Mouse (Mus musculus): ENCODE results near the gene Itga7. TPM values are rescaled to one million over a fixed set of nuclear protein-coding genes. Genes with fewer than 3 reads are reported as not detected.

The Itga7 gene
- 10 to 100 TPM; 14.2 to 14.9 TPM for total RNA-seq (2021)

DNA sequence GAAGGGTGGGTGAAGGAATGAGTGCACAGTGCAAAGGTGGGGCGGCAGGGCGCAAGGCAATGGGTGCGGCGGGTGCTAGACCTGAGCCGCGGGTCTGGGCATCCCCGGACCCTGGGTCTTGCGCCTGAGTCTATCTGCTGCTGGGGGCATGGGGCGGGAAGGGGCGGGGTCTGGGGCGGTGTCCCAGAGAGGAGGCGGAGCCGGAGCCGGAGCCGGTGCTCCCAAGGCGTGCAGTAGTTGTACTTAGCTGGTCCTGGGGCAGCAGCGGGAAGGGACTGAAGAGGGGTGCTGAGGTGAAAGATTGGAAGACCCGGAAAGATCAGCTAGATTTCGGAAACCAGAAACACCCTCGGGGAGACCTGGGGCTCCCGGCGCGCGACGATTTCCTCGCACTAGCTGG lies at the start of gene Itga7:
Itga7 (plus strand) TSS at position 245 of the 400 bp plus-strand sequence.
- intact Hi-C loops (cut with DNase I): no loop called here
- DNase-seq (ENCODE audit: extremely low spot score in 1 of 2, low spot score in 2 of 2): no peak

DNA sequence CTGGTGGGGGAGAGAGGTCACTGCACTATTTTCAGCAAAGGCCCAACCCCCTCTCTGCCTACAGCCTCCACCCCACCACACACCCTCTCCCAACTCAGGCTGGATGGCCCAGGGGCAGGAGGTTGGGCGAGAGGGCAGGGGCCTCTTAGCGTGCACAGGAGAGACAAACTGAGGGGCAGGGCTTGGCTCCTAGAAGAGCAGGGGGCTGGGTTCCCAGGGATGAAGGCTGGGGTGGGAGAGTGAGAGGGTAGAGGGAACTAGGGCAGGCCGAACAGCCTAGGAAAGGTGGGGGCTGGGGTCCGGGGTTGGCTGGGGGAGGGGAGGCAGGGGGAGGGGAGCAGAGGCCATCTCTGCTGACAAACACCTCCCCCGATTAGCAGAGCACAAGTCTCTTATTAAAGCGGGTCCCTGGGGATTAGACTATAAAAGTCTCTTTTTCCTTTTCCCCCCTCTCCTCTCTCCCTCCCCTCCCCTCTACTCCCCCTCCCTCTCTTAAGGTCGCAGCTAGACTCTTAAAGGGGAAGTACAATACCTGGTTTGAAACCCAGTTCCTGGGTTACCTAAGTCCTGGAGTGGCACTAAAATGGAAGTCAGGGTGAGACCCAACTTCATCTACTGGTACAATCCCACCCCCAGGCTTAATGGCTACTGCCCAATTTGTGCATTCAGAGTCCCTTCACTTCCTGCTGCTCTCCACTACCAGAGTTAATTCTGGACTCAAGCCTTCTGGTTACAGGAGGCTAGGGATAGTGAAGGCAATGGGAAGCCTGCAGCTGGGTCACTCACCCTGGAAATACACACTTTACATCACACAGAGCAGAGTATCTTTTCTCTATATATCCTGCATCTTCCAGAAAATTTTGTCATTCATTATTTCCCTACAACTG lies 44.4 kb upstream of the Itga7 start:
- intact Hi-C loops (cut with DNase I): no loop called here
- no peak for DNase-seq (ENCODE audit: extremely low spot score in 1 of 2, low spot score in 2 of 2)

DNA sequence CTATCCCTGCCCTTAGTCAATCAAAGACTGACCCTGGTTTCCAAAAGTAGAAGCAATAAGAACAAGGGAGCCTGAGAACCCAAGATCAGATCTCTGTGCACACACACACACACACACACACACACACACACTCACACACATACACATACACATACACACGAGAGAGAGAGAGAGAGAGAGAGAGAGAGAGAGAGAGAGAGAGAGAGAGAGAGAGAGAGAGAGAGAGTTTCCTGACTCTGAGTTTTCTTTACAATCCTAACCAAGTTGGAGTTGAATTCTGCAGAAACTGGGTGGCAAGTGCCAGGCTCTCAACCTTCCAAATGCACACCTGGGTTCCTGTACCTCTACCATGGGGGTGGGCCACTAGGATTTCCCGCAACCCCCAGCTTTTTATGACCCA lies 43.8 kb upstream of the Itga7 start:
- intact Hi-C loops (cut with DNase I): loop anchor here (5.0 to 10.0 kb wide), 2 partner anchors 43 to 145 kb away; partner anchors contain the start of genes Dgka and Pym1
- no peak for DNase-seq (ENCODE audit: extremely low spot score in 1 of 2, low spot score in 2 of 2)

DNA sequence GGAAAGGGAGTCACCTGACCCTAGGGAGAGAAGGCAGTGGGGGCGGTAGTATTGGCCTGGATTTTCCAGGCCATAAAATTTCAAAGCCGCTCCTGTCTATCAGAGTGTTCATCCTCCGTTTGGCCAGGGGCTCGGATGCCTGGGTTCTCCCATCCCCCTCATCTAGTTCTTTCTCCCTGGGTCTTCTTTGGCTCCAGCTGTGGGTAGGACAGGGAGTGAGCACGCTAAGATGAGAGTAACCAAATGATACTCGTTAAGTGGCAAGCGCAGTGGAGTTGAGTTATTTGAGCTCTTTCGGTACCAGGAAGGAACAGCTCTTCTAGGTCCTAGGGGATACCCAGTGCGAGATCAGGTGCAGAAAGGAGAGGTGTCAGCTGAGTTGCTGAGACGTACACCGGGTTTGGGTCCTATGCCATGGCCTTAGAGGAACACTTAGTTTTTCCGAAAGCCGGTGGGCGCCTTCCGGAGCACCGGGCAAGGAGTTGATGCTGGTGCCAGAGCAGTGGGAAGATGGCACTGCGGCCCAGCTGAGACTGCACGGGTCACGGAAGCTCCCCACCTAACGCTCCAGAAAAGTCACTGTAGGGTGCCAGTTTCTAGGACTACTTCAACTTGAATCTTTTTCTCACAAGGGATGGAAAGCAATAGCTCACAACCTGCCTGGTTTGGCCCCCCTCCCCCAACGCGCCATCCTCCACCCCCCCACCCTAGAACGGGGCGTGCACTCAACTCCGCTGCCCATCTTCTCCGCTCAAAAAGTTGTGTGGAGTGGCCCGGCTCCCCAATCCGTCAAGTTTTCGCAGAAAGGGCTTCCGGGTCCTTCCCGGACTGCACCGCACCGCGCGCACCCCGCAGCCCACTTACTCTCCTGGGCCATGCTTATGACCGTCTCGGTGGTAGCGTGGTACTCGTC lies 43.0 kb upstream of the Itga7 start:
- intact Hi-C loops (cut with DNase I): loop anchor here (5.0 to 10.0 kb wide), 2 partner anchors 43 to 146 kb away; partner anchors contain the start of genes Dgka and Pym1

DNA sequence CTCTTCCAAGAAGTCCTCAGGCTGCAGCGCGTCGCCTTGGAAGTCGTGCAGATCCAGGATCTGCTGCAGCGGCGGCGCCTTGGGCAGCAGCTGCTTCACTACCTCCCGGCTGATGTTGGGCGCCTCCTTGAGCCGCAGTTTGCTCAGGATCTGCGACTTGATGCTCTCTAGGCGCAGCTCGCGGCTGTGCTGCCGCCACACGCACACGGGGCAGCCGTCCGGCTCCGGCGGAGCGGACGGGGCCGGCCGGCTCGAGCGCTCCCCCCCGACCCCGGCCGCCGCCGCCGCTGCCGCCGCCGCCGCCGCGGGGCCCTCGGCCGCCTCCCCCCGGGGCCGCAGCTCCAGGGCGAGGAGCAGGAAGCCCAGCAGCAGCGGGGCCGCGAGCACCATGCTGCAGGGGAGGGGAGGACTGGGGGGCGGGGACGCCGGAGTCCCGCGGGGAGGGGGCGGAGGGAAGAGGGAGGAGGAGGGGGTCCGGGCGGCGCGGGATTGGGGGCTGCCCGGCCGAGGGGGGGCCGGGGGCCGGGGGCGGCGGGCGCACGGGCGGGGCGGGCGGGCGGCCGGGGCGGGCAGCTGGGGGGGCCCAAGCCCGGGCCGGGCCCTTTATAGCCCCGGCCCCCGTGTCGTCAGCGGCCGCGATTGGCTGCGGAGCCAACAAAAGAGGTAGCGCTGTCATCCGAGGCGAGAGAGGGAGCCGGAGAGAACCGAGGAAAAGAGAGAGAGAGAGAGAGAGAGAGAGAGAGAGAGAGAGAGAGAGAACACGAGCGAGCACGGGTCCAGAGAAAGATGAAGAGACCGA lies 42.1 kb upstream of the Itga7 start, which contains the start of gene Gdf11:
Gdf11 (minus strand) TSS at position 423 of the 799 bp plus-strand sequence.
- intact Hi-C loops (cut with DNase I): loop anchor here (5.0 to 10.0 kb wide), 2 partner anchors 44 to 147 kb away; partner anchors contain the start of genes Dgka and Pym1
- DNase-seq (ENCODE audit: extremely low spot score in 1 of 2, low spot score in 2 of 2): peak in 1 of 2 experiments; percentile 79

More for the DNA sequence above, 43.0 kb upstream of the Itga7 start:
- DNase-seq (ENCODE audit: extremely low spot score in 1 of 2, low spot score in 2 of 2): no peak

DNA sequence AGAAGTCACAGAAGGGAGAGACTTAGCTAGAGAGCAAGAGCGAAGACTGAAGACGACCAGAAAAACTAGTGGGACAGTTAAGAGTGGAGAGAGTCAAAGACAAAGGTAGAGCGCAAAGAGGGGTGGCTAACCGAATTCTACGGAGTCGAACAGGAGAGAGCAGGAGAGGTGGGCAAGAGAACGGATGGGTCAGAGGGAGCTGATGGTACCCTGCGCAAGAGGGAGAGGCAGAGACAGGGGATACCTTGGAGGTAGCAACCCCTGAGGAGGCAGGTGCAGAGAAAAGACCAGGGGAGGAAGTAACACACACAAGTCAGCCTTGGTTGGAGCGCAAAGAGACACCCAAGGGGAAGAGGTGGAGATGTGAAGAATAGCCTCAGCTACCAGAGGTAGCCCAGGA lies 41.4 kb upstream of the Itga7 start:
- intact Hi-C loops (cut with DNase I): loop anchor here (5.0 to 10.0 kb wide), 2 partner anchors 45 to 147 kb away; partner anchors contain the start of genes Dgka and Pym1
- DNase-seq (ENCODE audit: extremely low spot score in 1 of 2, low spot score in 2 of 2): no peak

DNA sequence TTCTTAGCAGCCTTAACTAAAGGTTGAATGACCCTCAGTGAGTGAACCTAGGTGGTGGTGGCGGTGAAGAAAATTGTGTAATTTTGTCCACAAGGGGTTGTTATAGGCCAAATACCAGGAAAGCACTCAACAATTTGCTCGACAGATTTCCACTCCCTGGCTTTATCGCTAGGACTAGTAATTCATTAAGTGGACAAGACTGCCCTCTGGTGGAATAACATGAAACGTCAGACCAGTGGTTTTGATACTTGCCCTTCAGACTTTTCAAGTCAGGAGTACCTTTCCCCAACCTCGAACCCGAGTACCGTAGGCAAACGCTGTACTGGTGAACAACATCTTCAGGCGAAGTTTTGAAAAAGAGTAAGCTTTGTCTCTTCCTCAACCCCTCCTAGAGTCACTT lies 38.2 kb upstream of the Itga7 start:
- intact Hi-C loops (cut with DNase I): loop anchor here (10.0 kb wide), 1 partner anchor 151 kb away; the partner anchor contains the start of genes Dgka and Pym1
- peak; percentile 69 to 84 for DNase-seq (ENCODE audit: extremely low spot score in 1 of 2, low spot score in 2 of 2)

DNA sequence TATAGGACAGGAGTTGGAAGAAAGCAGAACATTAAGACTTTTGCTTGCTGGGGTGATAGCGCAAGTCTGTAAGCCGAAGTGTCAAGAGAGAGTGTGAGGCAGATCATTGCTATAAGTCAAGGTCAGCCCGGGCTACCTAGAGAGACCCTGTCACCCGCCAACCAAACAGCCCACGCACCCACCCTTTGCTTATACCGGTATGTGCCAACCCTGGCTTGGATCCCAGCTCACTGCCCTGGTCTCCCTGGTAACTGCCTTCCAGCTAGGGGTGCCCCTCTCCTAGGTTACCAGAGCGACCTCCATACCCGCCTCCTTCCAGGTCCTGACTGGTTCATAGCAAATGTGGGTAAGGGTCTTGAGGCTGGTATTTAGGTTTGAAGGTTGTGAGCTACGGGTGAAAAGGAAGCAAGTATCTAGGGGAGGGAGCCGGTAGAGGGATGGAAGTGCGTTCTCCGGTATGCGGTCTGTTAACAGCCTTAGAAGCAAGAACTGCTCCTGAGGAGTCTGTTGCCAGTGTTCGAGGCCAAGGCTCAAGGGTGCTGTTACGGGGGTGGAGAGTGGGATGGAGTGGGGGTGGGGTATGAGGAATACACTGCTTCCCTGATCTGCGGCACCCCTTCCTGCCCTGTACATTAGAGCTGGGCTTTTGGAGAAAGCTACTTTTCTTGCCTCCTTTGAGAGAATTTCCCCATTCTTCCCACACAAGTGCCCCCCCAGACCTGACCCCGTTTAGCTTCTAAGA lies 37.5 kb upstream of the Itga7 start:
- intact Hi-C loops (cut with DNase I): loop anchor here (10.0 kb wide), 1 partner anchor 151 kb away; the partner anchor contains the start of genes Dgka and Pym1

DNA sequence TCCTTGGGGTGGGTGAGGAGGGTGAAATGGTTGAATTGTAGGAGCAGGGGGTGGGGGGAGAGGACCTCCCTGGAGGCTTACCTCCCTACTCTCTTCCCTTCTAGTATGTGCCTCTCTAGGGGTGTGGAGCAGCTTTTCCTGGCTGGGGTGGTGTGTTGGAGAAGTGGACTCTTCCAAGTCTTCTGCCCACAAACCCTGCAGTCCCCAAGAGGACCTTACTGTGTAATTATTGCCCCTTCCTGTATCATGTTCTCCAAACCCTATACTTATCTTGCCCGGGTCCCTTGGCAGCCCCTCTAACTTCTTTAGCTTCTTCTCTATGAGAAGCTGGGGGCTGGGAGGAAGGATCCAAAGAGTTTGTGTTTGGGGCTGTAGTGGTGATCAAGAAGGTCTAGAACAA lies 36.8 kb upstream of the Itga7 start:
- no peak for DNase-seq (ENCODE audit: extremely low spot score in 1 of 2, low spot score in 2 of 2)
- intact Hi-C loops (cut with DNase I): loop anchor here (10.0 kb wide), 1 partner anchor 152 kb away; the partner anchor contains the start of genes Dgka and Pym1

More for the DNA sequence above, 37.5 kb upstream of the Itga7 start:
- peak; percentile 71 to 77 for DNase-seq (ENCODE audit: extremely low spot score in 1 of 2, low spot score in 2 of 2)

DNA sequence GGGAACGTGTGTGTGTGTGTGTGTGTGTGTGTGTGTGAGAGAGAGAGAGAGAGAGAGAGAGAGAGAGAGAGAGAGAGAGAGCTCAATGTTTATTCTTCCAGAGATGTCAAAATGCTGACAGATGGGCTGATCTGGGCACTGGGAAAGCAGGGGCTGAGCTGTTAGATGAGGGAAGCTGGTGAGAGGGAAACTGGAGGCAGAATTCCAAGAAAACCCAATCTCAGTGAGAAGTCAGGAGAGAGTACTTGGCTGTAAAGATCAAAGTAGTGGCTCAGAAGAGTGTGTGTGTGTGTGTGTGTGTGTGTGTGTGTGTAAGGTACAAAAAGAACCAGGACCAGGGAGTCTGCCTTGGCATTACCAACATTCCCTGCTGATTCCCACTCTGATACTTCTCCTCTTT lies 36.1 kb upstream of the Itga7 start:
- intact Hi-C loops (cut with DNase I): loop anchor here (10.0 kb wide), 1 partner anchor 153 kb away; the partner anchor contains the start of genes Dgka and Pym1
- no peak for DNase-seq (ENCODE audit: extremely low spot score in 1 of 2, low spot score in 2 of 2)

DNA sequence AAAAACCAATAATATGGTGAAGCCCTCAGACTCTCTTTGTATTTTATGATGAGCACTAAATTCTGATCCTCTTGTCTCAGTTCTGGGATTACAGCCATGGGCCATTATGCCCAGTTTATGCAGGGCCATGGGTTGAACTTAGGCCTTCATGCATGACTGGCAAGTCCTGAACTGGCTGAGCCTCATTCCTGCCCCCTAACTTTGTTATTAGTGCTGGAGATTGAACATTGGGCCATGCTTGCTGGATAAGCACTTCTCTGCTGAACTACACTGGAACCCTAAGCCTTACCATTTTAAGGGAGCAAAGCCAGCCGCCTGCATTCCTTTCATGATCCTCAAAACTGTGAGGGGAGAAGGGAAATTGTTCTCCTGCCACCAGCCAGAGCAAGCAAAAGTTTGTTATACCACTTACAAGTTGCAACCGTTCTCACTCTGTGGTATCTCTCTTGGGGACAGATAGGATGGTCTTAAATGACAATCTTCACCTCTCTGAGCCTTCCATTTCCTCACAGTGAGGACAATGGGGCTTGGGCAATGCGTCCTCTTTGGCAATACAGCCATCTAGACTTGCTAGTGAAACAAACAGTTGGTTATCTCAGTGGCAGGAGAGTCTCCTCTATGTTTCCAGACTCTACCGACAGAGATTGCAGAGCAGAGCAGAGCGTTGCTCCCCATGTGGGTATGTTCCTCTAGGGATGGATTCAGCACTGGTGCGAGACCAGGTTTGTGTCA lies 33.7 kb upstream of the Itga7 start:
- intact Hi-C loops (cut with DNase I): loop anchor here (10.0 kb wide), 1 partner anchor 155 kb away; the partner anchor contains the start of genes Dgka and Pym1
- no peak for DNase-seq (ENCODE audit: extremely low spot score in 1 of 2, low spot score in 2 of 2)

DNA sequence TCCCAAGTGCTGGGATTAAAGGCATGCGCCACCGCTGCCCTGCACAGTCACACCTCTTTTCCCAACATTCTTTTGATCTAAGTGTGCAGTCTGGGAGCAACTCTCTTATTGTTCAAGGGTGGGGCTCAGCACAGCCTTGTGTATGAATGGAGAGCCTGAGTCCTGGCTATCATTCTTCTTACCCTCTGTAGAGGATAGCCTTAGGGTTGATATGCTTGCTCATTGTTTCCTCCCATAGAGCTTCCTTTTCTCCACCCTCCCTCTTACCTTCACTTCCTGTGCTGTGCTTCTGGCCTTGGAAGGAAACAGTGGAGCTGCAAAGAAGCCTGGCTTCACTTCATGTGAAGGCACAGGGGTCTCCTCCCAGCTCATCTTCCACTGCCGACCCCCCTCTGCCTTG lies 32.9 kb upstream of the Itga7 start, which contains the start of gene Cd63:
Cd63 (plus strand) TSS at position 292 of the 400 bp plus-strand sequence.
- DNase-seq (ENCODE audit: extremely low spot score in 1 of 2, low spot score in 2 of 2): no peak
- intact Hi-C loops (cut with DNase I): no loop called here

DNA sequence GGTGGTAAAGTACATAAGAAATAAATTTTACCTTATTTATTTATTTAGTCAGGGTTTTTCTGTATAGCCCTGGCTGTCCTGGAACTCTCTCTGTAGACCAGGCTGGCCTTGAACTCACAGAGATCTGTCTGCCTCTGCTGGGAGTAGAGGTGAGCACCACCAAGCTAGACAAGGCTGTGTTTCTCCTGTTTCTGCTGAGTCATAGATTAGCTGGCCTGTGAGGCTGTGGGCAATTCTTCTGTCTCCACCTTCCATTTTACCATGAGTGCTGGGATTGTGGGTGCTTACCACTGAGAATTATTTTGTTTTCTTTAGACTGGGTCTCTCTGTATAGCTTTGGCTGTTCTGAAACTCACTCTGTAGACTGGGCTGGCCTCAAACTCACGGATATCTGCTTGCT lies 32.2 kb upstream of the Itga7 start:
- intact Hi-C loops (cut with DNase I): no loop called here
- no peak for DNase-seq (ENCODE audit: extremely low spot score in 1 of 2, low spot score in 2 of 2)

DNA sequence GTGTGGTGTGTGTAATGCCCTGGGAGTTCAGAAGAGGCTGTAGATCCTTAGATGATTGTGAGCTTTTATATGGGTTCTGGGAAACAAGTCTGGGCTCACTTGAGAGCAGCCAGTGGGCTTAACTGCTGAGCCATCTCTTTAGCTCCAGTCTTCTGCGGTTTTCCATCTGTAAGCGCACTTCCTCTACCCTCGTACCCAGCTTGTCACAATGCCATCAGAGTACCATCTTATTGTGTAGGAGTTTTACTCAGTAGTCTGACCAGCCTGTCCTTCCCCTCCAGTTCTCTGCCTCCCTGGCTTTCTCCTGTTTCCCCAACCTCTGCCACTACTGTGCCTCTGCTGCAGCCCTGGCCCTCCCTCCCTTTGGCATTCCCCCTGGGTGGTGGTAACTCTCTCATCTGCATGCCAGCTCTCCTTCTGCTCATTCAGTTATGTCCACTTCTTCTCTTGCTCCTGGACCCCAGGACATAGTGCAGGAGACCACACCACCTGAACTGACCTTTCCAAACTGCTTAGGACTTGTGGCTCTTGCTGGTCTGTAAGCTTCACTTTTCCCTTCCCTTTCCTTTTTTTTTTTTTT lies 31.1 kb upstream of the Itga7 start:
- no peak for DNase-seq (ENCODE audit: extremely low spot score in 1 of 2, low spot score in 2 of 2)
- intact Hi-C loops (cut with DNase I): no loop called here

DNA sequence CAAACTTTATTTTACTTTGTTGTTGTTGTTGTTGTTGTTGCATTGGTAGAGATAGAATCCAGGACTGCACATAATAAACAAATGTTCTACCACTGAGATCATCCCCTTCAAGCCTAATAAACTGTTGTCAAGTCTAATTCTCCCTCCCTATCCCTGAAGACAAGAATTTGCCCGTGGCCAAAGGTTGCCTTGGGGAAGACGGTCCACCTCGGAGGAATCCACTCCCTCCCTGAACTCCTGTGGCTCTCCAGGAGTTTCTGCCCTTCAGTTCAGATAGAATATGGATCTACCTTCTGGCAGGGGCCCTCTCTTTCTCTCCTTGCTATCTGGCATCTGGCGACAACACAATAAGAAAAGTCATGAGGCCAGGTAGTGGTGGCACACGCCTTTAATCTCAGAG lies 28.8 kb upstream of the Itga7 start:
- intact Hi-C loops (cut with DNase I): no loop called here
- no peak for DNase-seq (ENCODE audit: extremely low spot score in 1 of 2, low spot score in 2 of 2)

DNA sequence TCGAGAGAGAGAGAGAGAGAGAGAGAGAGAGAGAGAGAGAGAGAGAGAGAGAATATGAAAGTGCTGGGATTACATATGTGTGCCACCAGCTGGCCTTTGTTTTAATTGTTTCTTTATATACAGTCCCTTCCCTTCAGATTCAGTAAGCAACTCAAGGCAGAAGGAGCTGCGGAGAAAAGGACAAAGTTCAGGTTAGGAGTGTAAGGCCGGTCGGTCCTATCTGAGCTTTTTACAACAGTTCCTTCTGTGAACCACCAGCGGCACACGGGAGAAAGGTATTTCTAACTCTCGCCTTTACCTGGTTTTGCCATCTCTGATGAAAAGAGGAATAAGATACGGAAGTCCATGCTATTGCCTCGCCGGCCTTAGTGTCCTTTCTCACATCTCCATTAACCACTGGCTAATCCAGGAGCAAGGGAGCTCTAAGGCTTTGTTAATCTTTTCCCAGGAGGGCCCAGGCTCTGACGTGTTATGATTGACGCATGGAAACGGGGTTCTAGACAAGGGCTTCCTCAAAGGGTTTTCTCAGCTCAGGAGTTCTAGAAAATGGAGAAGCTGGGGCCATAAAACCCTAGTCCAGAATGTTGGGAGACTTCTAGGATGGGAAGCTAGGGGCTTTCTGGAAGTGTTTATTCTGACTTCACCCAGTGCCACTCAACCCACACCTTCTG lies 24.7 kb upstream of the Itga7 start:
- intact Hi-C loops (cut with DNase I): no loop called here
- no peak for DNase-seq (ENCODE audit: extremely low spot score in 1 of 2, low spot score in 2 of 2)
